Mouse (Mus musculus): ENCODE results near the gene BC024978. TPM values are rescaled to one million over a fixed set of nuclear protein-coding genes. Genes with fewer than 3 reads are reported as not detected.
A peak's percentile ranks its signal among the peaks of the same experiment; 100 is the strongest.

Gene BC024978
- polyA plus RNA-seq, 1 experiment from 2014 or later = 3.6 TPM

- Histone ChIP-seq H3K27ac (replicated peaks) (no peak overlapping the region), H3K4me2 (replicated peaks) (no peak overlapping the region)
Observed at GRCm38 (mm10) chr7:27198355-27198754, 2.8 kb downstream of the BC024978 start.

DNA sequence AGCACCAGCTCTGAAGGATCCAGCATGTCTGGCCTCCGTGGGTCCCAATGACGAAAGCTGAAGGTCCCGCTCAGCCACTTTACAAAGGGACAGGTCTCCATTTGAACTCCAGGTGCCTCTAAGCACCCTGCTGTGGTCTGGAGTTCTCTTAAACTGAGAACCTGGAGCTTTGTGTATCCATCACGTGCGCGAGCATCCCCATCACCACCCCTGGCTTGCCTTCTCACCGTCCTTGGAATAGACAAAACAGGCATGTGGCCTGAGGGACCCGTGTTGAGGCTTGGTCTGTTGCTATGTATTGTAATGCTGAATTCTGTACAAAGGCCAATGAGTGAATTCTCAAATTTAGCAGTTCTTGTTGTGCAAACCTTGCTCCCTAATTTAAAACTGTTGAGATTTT is 3.2 kb downstream of the BC024978 start:
- peaks cover 16% of the 10 kb centered on the region for H3K4me1 ChIP-seq
- H3K36me3 ChIP-seq = peaks cover 15% of the 10 kb centered on the region
- no peak overlapping the region for H3K4me3 ChIP-seq
- 95% methylated on average over 8 of the region's 8 CpGs for WGBS
- H3K27me3 ChIP-seq = no peaks in the 10 kb centered on the region
- no peak for ATAC-seq (replicated peaks)
- H3K27ac ChIP-seq (replicated peaks) = no peak overlapping the region
- H3K9ac ChIP-seq (replicated peaks) = no peak overlapping the region
- H3K9me3 ChIP-seq = no peaks in the 10 kb centered on the region
- no peak overlapping the region for H3K4me2 ChIP-seq (replicated peaks)

More at GRCm38 (mm10) chr7:27198355-27198754, 2.8 kb downstream of the BC024978 start:
- H3K9me3 ChIP-seq = no peaks in the 10 kb centered on the region
- no peaks in the 10 kb centered on the region for H3K27me3 ChIP-seq
- peaks cover 12% of the 10 kb centered on the region for H3K36me3 ChIP-seq
- H3K4me1 ChIP-seq = peaks cover 21% of the 10 kb centered on the region
- no peak overlapping the region for H3K9ac ChIP-seq (replicated peaks)
- no peak for ATAC-seq (replicated peaks)
- H3K4me3 ChIP-seq = no peak overlapping the region

- no peak overlapping the region for H3K4me2 ChIP-seq (replicated peaks)
- no peak overlapping the region for H3K4me3 ChIP-seq
- H3K9me3 ChIP-seq = no peaks in the 10 kb centered on the region
- H3K9ac ChIP-seq (replicated peaks) = no peak overlapping the region
- H3K27me3 ChIP-seq = no peaks in the 10 kb centered on the region
- WGBS = 96% methylated on average over 8 of the region's 8 CpGs
- ATAC-seq (replicated peaks) = no peak
- no peaks in the 10 kb centered on the region for H3K4me1 ChIP-seq
- peaks cover 36% of the 10 kb centered on the region for H3K36me3 ChIP-seq
- H3K27ac ChIP-seq (replicated peaks) = no peak overlapping the region
Observed at GRCm38 (mm10) chr7:27203730-27204449, 8.3 kb downstream of the BC024978 start.

DNA sequence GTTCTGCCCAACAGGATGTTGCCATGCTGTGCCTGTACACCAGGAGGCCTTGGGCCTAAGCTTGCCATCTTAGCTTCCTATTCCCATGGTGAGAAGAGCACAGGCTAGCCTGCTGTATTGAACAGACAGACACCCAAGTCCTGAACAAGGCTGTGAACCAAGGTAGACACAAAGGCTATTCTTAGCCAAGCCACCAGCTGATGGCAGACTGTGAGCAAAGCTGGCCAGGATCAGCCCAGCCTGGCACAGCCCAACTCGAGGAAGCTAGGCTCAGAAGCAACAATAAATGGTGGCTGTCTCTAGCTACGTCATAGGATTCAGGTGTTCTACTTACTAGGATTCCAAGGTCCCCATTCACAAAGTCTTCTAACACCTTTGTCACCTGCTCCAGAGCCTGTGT is 17.0 kb downstream of the BC024978 start:
- Histone ChIP-seq H3K27me3 (no peaks in the 10 kb centered on the region), H3K4me3 (no peak overlapping the region), H3K36me3 (peaks cover 69% of the 10 kb centered on the region), H3K4me2 (replicated peaks) (no peak overlapping the region), H3K27ac (replicated peaks) (no peak overlapping the region), H3K9ac (replicated peaks) (no peak overlapping the region), H3K9me3 (no peaks in the 10 kb centered on the region), H3K4me1 (no peaks in the 10 kb centered on the region)
- no peak for ATAC-seq (replicated peaks)
- 79% methylated on average over 2 of the region's 2 CpGs for WGBS

- no peak overlapping the region for H3K4me2 ChIP-seq (replicated peaks)
- H3K9ac ChIP-seq (replicated peaks) = no peak overlapping the region
- peaks cover 6% of the 10 kb centered on the region for H3K4me1 ChIP-seq
- ATAC-seq (replicated peaks) = no peak
- H3K27me3 ChIP-seq = no peaks in the 10 kb centered on the region
- H3K9me3 ChIP-seq = no peaks in the 10 kb centered on the region
- H3K27ac ChIP-seq (replicated peaks) = no peak overlapping the region
- H3K4me3 ChIP-seq = no peak overlapping the region
- peaks cover 34% of the 10 kb centered on the region for H3K36me3 ChIP-seq
- WGBS = 89% methylated on average over 7 of the region's 7 CpGs
Observed at GRCm38 (mm10) chr7:27218586-27218985, 23.0 kb downstream of the BC024978 start.

DNA sequence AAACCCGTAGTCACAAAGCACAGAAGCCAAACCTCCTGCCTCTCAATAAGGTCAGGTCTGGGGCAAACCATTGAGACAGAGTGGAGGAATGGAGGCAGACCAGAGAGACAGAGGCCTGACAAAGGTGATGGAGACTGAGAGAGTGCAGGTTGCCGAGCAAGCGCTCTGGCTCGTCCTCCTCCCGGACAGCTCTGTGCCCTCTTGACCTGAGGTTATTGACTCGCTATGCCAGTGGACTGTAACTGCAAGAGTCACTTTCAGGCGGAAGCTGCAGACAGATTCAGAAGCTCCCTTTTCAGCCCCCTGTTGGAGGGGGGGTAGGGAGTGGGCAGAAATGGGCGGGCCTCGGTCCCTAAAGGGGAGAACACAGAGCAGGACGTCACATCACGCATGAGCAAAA is 24.4 kb downstream of the BC024978 start:
- Histone ChIP-seq H3K4me1 (peaks cover 19% of the 10 kb centered on the region), H3K4me2 (replicated peaks) (no peak overlapping the region), H3K9me3 (no peaks in the 10 kb centered on the region), H3K9ac (replicated peaks) (no peak overlapping the region), H3K27ac (replicated peaks) (no peak overlapping the region), H3K36me3 (peaks cover 24% of the 10 kb centered on the region), H3K27me3 (no peaks in the 10 kb centered on the region), H3K4me3 (no peak overlapping the region)
- WGBS = 90% methylated on average over 11 of the region's 11 CpGs
- no peak for ATAC-seq (replicated peaks)

- H3K27me3 ChIP-seq = no peaks in the 10 kb centered on the region
- no peak overlapping the region for H3K4me2 ChIP-seq (replicated peaks)
- no peak for ATAC-seq (replicated peaks)
- WGBS = 86% methylated on average over 6 of the region's 6 CpGs
- H3K4me3 ChIP-seq = no peak overlapping the region
- H3K9ac ChIP-seq (replicated peaks) = no peak overlapping the region
- H3K27ac ChIP-seq (replicated peaks) = no peak overlapping the region
- no peaks in the 10 kb centered on the region for H3K9me3 ChIP-seq
- peaks cover 14% of the 10 kb centered on the region; the same call in 1 of the 2 replicates for H3K36me3 ChIP-seq
- H3K4me1 ChIP-seq = peaks cover 39% of the 10 kb centered on the region
Observed at GRCm38 (mm10) chr7:27221939-27222338, 26.4 kb downstream of the BC024978 start.

DNA sequence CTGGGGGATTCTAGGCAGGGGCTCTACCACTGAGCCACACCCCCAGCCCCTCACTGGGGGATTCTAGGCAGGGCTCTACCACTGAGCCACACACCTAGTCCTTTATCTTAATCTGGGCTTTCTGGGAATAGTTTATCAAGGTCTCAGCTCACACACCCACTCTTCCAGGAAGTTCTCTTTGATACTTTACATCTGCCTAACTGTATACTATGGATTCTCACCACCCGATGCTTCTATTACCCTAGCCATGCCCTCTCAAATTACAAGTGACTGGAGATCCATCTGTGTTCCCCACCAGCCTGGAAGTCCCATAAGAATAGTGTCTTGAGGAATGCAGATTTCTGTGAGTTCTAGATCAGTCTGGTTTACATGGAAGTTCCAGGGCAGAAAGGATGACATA is 27.0 kb downstream of the BC024978 start:
- WGBS = 82% methylated on average over 1 of the region's 1 CpGs
- no peak overlapping the region for H3K4me2 ChIP-seq (replicated peaks)
- peaks cover 13% of the 10 kb centered on the region; the same call in 1 of the 2 replicates for H3K36me3 ChIP-seq
- H3K27me3 ChIP-seq = no peaks in the 10 kb centered on the region
- no peak overlapping the region for H3K27ac ChIP-seq (replicated peaks)
- peaks cover 45% of the 10 kb centered on the region for H3K4me1 ChIP-seq
- no peak for ATAC-seq (replicated peaks)
- H3K4me3 ChIP-seq = no peak overlapping the region
- H3K9ac ChIP-seq (replicated peaks) = no peak overlapping the region
- H3K9me3 ChIP-seq = no peaks in the 10 kb centered on the region

GRCm38 (mm10) chr7:27224877-27225575 is 29.4 kb downstream of the BC024978 start:
- Histone ChIP-seq H3K27me3 (no peaks in the 10 kb centered on the region), H3K9me3 (no peaks in the 10 kb centered on the region), H3K4me1 (peaks cover 52% of the 10 kb centered on the region), H3K9ac (replicated peaks) (peak overlapping the region; percentile 92), H3K27ac (replicated peaks) (no peak overlapping the region), H3K36me3 (peaks cover 2% of the 10 kb centered on the region; the same call in 1 of the 2 replicates), H3K4me3 (peak overlapping the region; percentile 86), H3K4me2 (replicated peaks) (peak overlapping the region; percentile 77)
- no peak for ATAC-seq (replicated peaks)
- WGBS = 67% methylated on average over 11 of the region's 11 CpGs

- no peak for ATAC-seq (replicated peaks)
- peaks cover 2% of the 10 kb centered on the region; the same call in 1 of the 2 replicates for H3K36me3 ChIP-seq
- peaks cover 52% of the 10 kb centered on the region for H3K4me1 ChIP-seq
- H3K27ac ChIP-seq (replicated peaks) = no peak overlapping the region
- H3K27me3 ChIP-seq = no peaks in the 10 kb centered on the region
- peak overlapping the region; percentile 92 for H3K9ac ChIP-seq (replicated peaks)
- 23% methylated on average over 9 of the region's 9 CpGs for WGBS
- peak overlapping the region; percentile 77 for H3K4me2 ChIP-seq (replicated peaks)
- peak overlapping the region; percentile 86 for H3K4me3 ChIP-seq
- no peaks in the 10 kb centered on the region for H3K9me3 ChIP-seq
Observed at GRCm38 (mm10) chr7:27227276-27227675, 31.7 kb downstream of the BC024978 start.

GRCm38 (mm10) chr7:27227676-27228075 is 32.1 kb downstream of the BC024978 start:
- Histone ChIP-seq H3K27ac (replicated peaks) (peak overlapping the region; percentile 81), H3K36me3 (peaks cover 2% of the 10 kb centered on the region; the same call in 1 of the 2 replicates), H3K4me2 (replicated peaks) (peak overlapping the region; percentile 77), H3K9me3 (no peaks in the 10 kb centered on the region), H3K4me3 (peak overlapping the region; percentile 86), H3K27me3 (no peaks in the 10 kb centered on the region), H3K9ac (replicated peaks) (peak overlapping the region; percentile 92), H3K4me1 (peaks cover 52% of the 10 kb centered on the region)
- WGBS = 3% methylated on average over 10 of the region's 10 CpGs
- ATAC-seq (replicated peaks) = peak; percentile 1; the same call in 1 of the 2 replicates

- peaks cover 50% of the 10 kb centered on the region for H3K4me1 ChIP-seq
- H3K4me3 ChIP-seq = peak within 1 kb of the TSS; percentile 86
- H3K4me2 ChIP-seq (replicated peaks) = peak within 1 kb of the TSS; percentile 77
- under 1% methylated on average over 49 of the region's 49 CpGs for WGBS
- H3K36me3 ChIP-seq = no peaks in the 10 kb centered on the region
- peak within 1 kb of the TSS; percentile 81 for H3K27ac ChIP-seq (replicated peaks)
- H3K27me3 ChIP-seq = no peaks in the 10 kb centered on the region
- H3K9ac ChIP-seq (replicated peaks) = peak within 1 kb of the TSS; percentile 92
- no peaks in the 10 kb centered on the region for H3K9me3 ChIP-seq
- ATAC-seq (replicated peaks) = peak; percentile 81
Observed at GRCm38 (mm10) chr7:27228281-27228821, 32.8 kb downstream of the BC024978 start, which contains the start of gene Itpkc. Gene Itpkc (minus strand): TSS chr7:27228661.
